In genomic region chr16:20596687-20597441, GRCm38 (mm10) we compare ENCODE assay signal across 35 mouse cellular contexts. TPM values are rescaled to one million over a fixed set of nuclear protein-coding genes. Genes with fewer than 3 reads are reported as not detected.
DNase-seq lines count a peak whose midpoint lies in the region; ATAC-seq and TF ChIP-seq lines count a peak whose summit lies in the region.
"Had no signal": no experiment of that assay in that cellular context is flagged by ENCODE, and none has a peak within 500 bp of the region (broad histone marks: within the 10 kb centered on the region; RNA-seq: fewer than 3 reads in every experiment).

No protein-coding gene starts in this region.

- peak; percentile 66; the same call in 1 of the 2 replicates for ATAC-seq in forebrain, postnatal 0 days
- ATAC-seq in forebrain, embryonic 16.5 days = no peak
- peak; percentile 24 for ATAC-seq in liver, embryonic 13.5 days (ENCODE audit: low read depth)
- no peak for ATAC-seq in liver, postnatal 0 days
- peak; percentile 52; the same call in 1 of the 2 replicates for ATAC-seq in stomach, postnatal 0 days (ENCODE audit: low FRiP score, low TSS enrichment)
- ATAC-seq: forebrain, embryonic 15.5 days; hindbrain, postnatal 0 days; Patski had no signal

- no peak for TF ChIP-seq EP300 in liver, postnatal 0 days (IDR thresholded peaks at IDR 0.05; ENCODE audit: low read depth)
- 0 out of 4 replicates have a peak, but pooled peaks of 1 of the 2 experiments have one; percentile 10 for TF ChIP-seq EP300 in MEL (IDR thresholded peaks at IDR 0.05; ENCODE audit: low read depth in 1 of 2, low read length in 2 of 2)
- TF ChIP-seq EP300 in stomach, postnatal 0 days (optimal IDR thresholded peaks at IDR 0.05) = no peak

- no peak overlapping the region for H3K9ac ChIP-seq in forebrain, postnatal 0 days
- H3K9ac ChIP-seq in forebrain, embryonic 16.5 days (replicated peaks; ENCODE audit: low read depth, low read length) = no peak overlapping the region
- no peak overlapping the region for H3K9ac ChIP-seq in liver, embryonic 13.5 days
- H3K9ac ChIP-seq in liver, postnatal 0 days (replicated peaks) = no peak overlapping the region
- H3K9ac ChIP-seq in MEL (ENCODE audit: control insufficient read depth, low read depth, low read length, poor library complexity, severe bottlenecking) = no peak overlapping the region
- no peak overlapping the region for H3K9ac ChIP-seq in stomach, postnatal 0 days (ENCODE audit: low read length)
- H3K9ac ChIP-seq: embryonic facial prominence, embryonic 13.5 days; forebrain, embryonic 12.5 days; forebrain, embryonic 15.5 days; heart, embryonic 13.5 days; hindbrain, embryonic 14.5 days had no signal

- no peak for TF ChIP-seq POLR2A in MEL (IDR thresholded peaks at IDR 0.05; ENCODE audit: control insufficient read depth in 1 of 2, insufficient read depth in 1 of 2, low read depth in 1 of 2, low read length in 2 of 2, poor library complexity in 1 of 2)

- H3K4me1 ChIP-seq in forebrain, postnatal 0 days (ENCODE audit: insufficient read depth) = no peaks in the 10 kb centered on the region
- H3K4me1 ChIP-seq in forebrain, embryonic 16.5 days (replicated peaks; ENCODE audit: control insufficient read depth, insufficient read depth, low read length) = no peaks in the 10 kb centered on the region
- peaks cover 41% of the 10 kb centered on the region for H3K4me1 ChIP-seq in liver, embryonic 13.5 days (replicated peaks)
- H3K4me1 ChIP-seq in liver, postnatal 0 days (ENCODE audit: insufficient read depth) = no peaks in the 10 kb centered on the region; the same call in 1 of the 2 replicates
- H3K4me1 ChIP-seq in MEL (ENCODE audit: control insufficient read depth in 1 of 2, insufficient read depth in 2 of 2, low read length in 2 of 2) = peaks cover 6 to 24% of the 10 kb centered on the region in 2 experiments
- no peaks in the 10 kb centered on the region for H3K4me1 ChIP-seq in stomach, postnatal 0 days (replicated peaks; ENCODE audit: control insufficient read depth, insufficient read depth)
- H3K4me1 ChIP-seq: embryonic facial prominence, embryonic 13.5 days; forebrain, embryonic 12.5 days; forebrain, embryonic 15.5 days; heart, embryonic 10.5 days; heart, embryonic 13.5 days had no signal

- no peaks in the 10 kb centered on the region for H3K36me3 ChIP-seq in forebrain, postnatal 0 days (ENCODE audit: insufficient read depth)
- no peaks in the 10 kb centered on the region for H3K36me3 ChIP-seq in forebrain, embryonic 16.5 days (ENCODE audit: control insufficient read depth, insufficient read depth)
- no peaks in the 10 kb centered on the region for H3K36me3 ChIP-seq in liver, embryonic 13.5 days
- H3K36me3 ChIP-seq in liver, postnatal 0 days (replicated peaks; ENCODE audit: insufficient read depth, low read length) = no peaks in the 10 kb centered on the region
- H3K36me3 ChIP-seq in MEL (ENCODE audit: control insufficient read depth in 1 of 2, insufficient read depth in 2 of 2, low read length in 2 of 2) = peaks cover 0 to 15% of the 10 kb centered on the region in 2 experiments; a peak in 2 of 4 replicates
- no peaks in the 10 kb centered on the region for H3K36me3 ChIP-seq in stomach, postnatal 0 days (ENCODE audit: control insufficient read depth, insufficient read depth, low read length)
- H3K36me3 ChIP-seq: embryonic facial prominence, embryonic 10.5 days; embryonic facial prominence, embryonic 13.5 days; forebrain, embryonic 12.5 days; forebrain, embryonic 15.5 days; heart, embryonic 10.5 days; heart, embryonic 13.5 days had no signal

- no peak overlapping the region for H3K27ac ChIP-seq in forebrain, postnatal 0 days (ENCODE audit: low read depth, low read length)
- H3K27ac ChIP-seq in forebrain, embryonic 16.5 days (ENCODE audit: low read length) = no peak overlapping the region
- H3K27ac ChIP-seq in liver, embryonic 13.5 days = no peak overlapping the region
- no peak overlapping the region for H3K27ac ChIP-seq in liver, postnatal 0 days (ENCODE audit: low read depth)
- H3K27ac ChIP-seq in MEL (ENCODE audit: control insufficient read depth, low read depth, low read length) = no peak overlapping the region
- H3K27ac ChIP-seq in stomach, postnatal 0 days (replicated peaks) = no peak overlapping the region
- H3K27ac ChIP-seq: embryonic facial prominence, embryonic 10.5 days; embryonic facial prominence, embryonic 13.5 days; forebrain, embryonic 12.5 days; forebrain, embryonic 15.5 days; gastrocnemius, adult 2 months; heart, adult 2 months; heart, embryonic 10.5 days; heart, embryonic 13.5 days; hindbrain, embryonic 14.5 days; hindbrain, postnatal 0 days had no signal

- peak; percentile 26 for DNase-seq in forebrain, postnatal 0 days
- no peak for DNase-seq in liver, embryonic 13.5 days
- DNase-seq in liver, postnatal 0 days = no peak
- peak; percentile 59 for DNase-seq in MEL (ENCODE audit: low read depth, low spot score)
- no peak for DNase-seq in stomach, postnatal 0 days (ENCODE audit: low spot score)
- no peak for DNase-seq in adrenal gland, adult 8-10 months
- DNase-seq: adrenal gland, adult 2 months; adrenal gland, postnatal 25 days; cerebellum, adult 11-12 months; cerebellum, adult 8-10 months; cerebellum, postnatal 10 days; cerebellum, postnatal 36 days; embryo, embryonic 11 days; gastrocnemius, adult 2 months; gastrocnemius, postnatal 14 days; heart, adult 2 months; heart, postnatal 14 days; heart, postnatal 4 days had no signal

- no peak overlapping the region for H3K4me2 ChIP-seq in forebrain, postnatal 0 days (ENCODE audit: low read depth)
- H3K4me2 ChIP-seq in forebrain, embryonic 16.5 days (ENCODE audit: low read length) = no peak overlapping the region
- no peak overlapping the region for H3K4me2 ChIP-seq in liver, embryonic 13.5 days
- no peak overlapping the region for H3K4me2 ChIP-seq in liver, postnatal 0 days (ENCODE audit: low read depth, low read length)
- H3K4me2 ChIP-seq in stomach, postnatal 0 days (replicated peaks; ENCODE audit: low read depth) = no peak overlapping the region
- H3K4me2 ChIP-seq: embryonic facial prominence, embryonic 13.5 days; forebrain, embryonic 12.5 days; forebrain, embryonic 15.5 days; heart, embryonic 13.5 days; hindbrain, embryonic 14.5 days had no signal

- H3K79me2 ChIP-seq in MEL (ENCODE audit: control insufficient read depth, insufficient read depth, low read length, poor library complexity) = no peaks in the 10 kb centered on the region

- no peak overlapping the region for H3K4me3 ChIP-seq in forebrain, postnatal 0 days (ENCODE audit: low read depth, low read length)
- H3K4me3 ChIP-seq in forebrain, embryonic 16.5 days (replicated peaks; ENCODE audit: low read length) = no peak overlapping the region
- no peak overlapping the region for H3K4me3 ChIP-seq in liver, embryonic 13.5 days (replicated peaks)
- H3K4me3 ChIP-seq in liver, postnatal 0 days (ENCODE audit: low read depth, low read length) = no peak overlapping the region
- H3K4me3 ChIP-seq in MEL (ENCODE audit: control insufficient read depth in 1 of 2, insufficient read depth in 1 of 2, low read depth in 2 of 2, low read length in 2 of 2) = no peak overlapping the region
- H3K4me3 ChIP-seq in stomach, postnatal 0 days (ENCODE audit: low read depth, low read length) = no peak overlapping the region
- H3K4me3 ChIP-seq: embryonic facial prominence, embryonic 10.5 days; embryonic facial prominence, embryonic 13.5 days; erythroblast, embryonic 14.5 days; forebrain, embryonic 12.5 days; forebrain, embryonic 15.5 days; gastrocnemius, adult 2 months; heart, adult 2 months; heart, embryonic 10.5 days; heart, embryonic 13.5 days had no signal

- no peak for TF ChIP-seq CTCF in forebrain, postnatal 0 days (IDR thresholded peaks at IDR 0.05; ENCODE audit: low read depth)
- no peak for TF ChIP-seq CTCF in liver, postnatal 0 days (IDR thresholded peaks at IDR 0.05; ENCODE audit: low read depth)
- TF ChIP-seq CTCF in MEL (IDR thresholded peaks at IDR 0.05 in 2 of 3, conservative IDR thresholded peaks at IDR 0.05 in 1 of 3; ENCODE audit: control insufficient read depth in 1 of 3, insufficient read depth in 1 of 3, low read depth in 2 of 3, low read length in 3 of 3, poor library complexity in 1 of 3, severe bottlenecking in 1 of 3) = no peak
- no peak for TF ChIP-seq CTCF in stomach, postnatal 0 days (IDR thresholded peaks at IDR 0.05; ENCODE audit: low read depth)

- H3K9me3 ChIP-seq in forebrain, postnatal 0 days (ENCODE audit: low read length) = no peaks in the 10 kb centered on the region
- no peaks in the 10 kb centered on the region for H3K9me3 ChIP-seq in forebrain, embryonic 16.5 days (ENCODE audit: control insufficient read depth, low read length)
- no peaks in the 10 kb centered on the region for H3K9me3 ChIP-seq in liver, embryonic 13.5 days (replicated peaks)
- H3K9me3 ChIP-seq in liver, postnatal 0 days (ENCODE audit: low read length) = no peaks in the 10 kb centered on the region
- no peaks in the 10 kb centered on the region for H3K9me3 ChIP-seq in MEL (replicated peaks; ENCODE audit: insufficient read depth, low read length)
- H3K9me3 ChIP-seq in stomach, postnatal 0 days (ENCODE audit: control insufficient read depth, low read length) = no peaks in the 10 kb centered on the region
- H3K9me3 ChIP-seq: embryonic facial prominence, embryonic 10.5 days; embryonic facial prominence, embryonic 13.5 days; forebrain, embryonic 12.5 days; forebrain, embryonic 15.5 days; heart, embryonic 10.5 days; heart, embryonic 13.5 days had no signal

- 70% methylated on average over 7 of the region's 7 CpGs for WGBS in forebrain, postnatal 0 days
- WGBS in forebrain, embryonic 16.5 days = 75% methylated on average over 7 of the region's 7 CpGs
- WGBS in liver, embryonic 13.5 days (ENCODE audit: insufficient replicate concordance) = 55% methylated on average over 7 of the region's 7 CpGs
- 56% methylated on average over 7 of the region's 7 CpGs for WGBS in liver, postnatal 0 days (ENCODE audit: insufficient replicate concordance)
- WGBS in stomach, postnatal 0 days = 46% methylated on average over 7 of the region's 7 CpGs

- peaks cover 14% of the 10 kb centered on the region for H3K27me3 ChIP-seq in forebrain, postnatal 0 days (ENCODE audit: insufficient read depth, low read length)
- peaks cover 8% of the 10 kb centered on the region for H3K27me3 ChIP-seq in forebrain, embryonic 16.5 days (replicated peaks; ENCODE audit: control insufficient read depth, insufficient read depth, low read length)
- H3K27me3 ChIP-seq in liver, embryonic 13.5 days = peaks cover 31% of the 10 kb centered on the region
- peaks cover 18% of the 10 kb centered on the region for H3K27me3 ChIP-seq in liver, postnatal 0 days (ENCODE audit: insufficient read depth, low read length)
- H3K27me3 ChIP-seq in MEL (ENCODE audit: control insufficient read depth in 1 of 2, insufficient read depth in 2 of 2, low read length in 2 of 2) = no peaks in the 10 kb centered on the region
- H3K27me3 ChIP-seq in stomach, postnatal 0 days (ENCODE audit: control insufficient read depth, insufficient read depth, low read length) = no peaks in the 10 kb centered on the region

- TF ChIP-seq RAD21 in MEL (IDR thresholded peaks at IDR 0.05; ENCODE audit: low read depth, low read length) = no peak

RNA-seq across cellular contexts. Expression of gene Vwa5b2, which starts 7.6 kb away (rescaled TPM):
- 20.3 and 20.9 TPM in 2 replicates for total RNA-seq in forebrain, postnatal 0 days (2014; rRNA removed)
- polyA plus RNA-seq in forebrain, postnatal 0 days (2015; fragmentation: Nextera tagmentation; extraction: Ambion mirVana) = 5.9 and 8.7 TPM in 2 replicates
- polyA plus RNA-seq in forebrain, embryonic 16.5 days (2015; fragmentation: Nextera tagmentation; extraction: Ambion mirVana) = 5.4 and 7.3 TPM in 2 replicates
- 0.21 and 0.23 TPM in 2 replicates for polyA plus RNA-seq in liver, embryonic 13.5 days (2015; fragmentation: Nextera tagmentation; extraction: Ambion mirVana)
- polyA plus RNA-seq in liver, postnatal 0 days (2015; fragmentation: Nextera tagmentation; extraction: Ambion mirVana) = not detected in 2 replicates
- total RNA-seq in MEL (2012; rRNA removed) = 0.07 and 0.15 TPM in 2 replicates
- under 1 TPM in 1 of 2 experiments, not detected in 1; 0.33 TPM for polyA plus RNA-seq in MEL (2012; ENCODE audit: insufficient read depth in 1 of 2, insufficient read length in 2 of 2, low read depth in 1 of 2, low replicate concordance in 2 of 2, missing spikeins in 1 of 2)
- 1.3 and 2.1 TPM in 2 replicates for polyA plus RNA-seq in stomach, postnatal 0 days (2015; fragmentation: Nextera tagmentation; extraction: Ambion mirVana)
- 1 to 10 TPM in 3 of 4 experiments, under 1 TPM in 1; 0.87 to 4.9 (median 2.7) TPM for total RNA-seq in adrenal gland, adult 8-10 months (2022)
- total RNA-seq: heart, postnatal 14 days; heart, postnatal 4 days had no signal

RNA-seq across cellular contexts. Expression of gene Eef1akmt4, which starts 14.5 kb away (rescaled TPM):
- 3.7 and 6.5 TPM in 2 replicates for total RNA-seq in forebrain, postnatal 0 days (2014; rRNA removed)
- 6.0 and 6.2 TPM in 2 replicates for polyA plus RNA-seq in forebrain, postnatal 0 days (2015; fragmentation: Nextera tagmentation; extraction: Ambion mirVana)
- polyA plus RNA-seq in forebrain, embryonic 16.5 days (2015; fragmentation: Nextera tagmentation; extraction: Ambion mirVana) = 15.4 and 16.4 TPM in 2 replicates
- 21.5 and 23.7 TPM in 2 replicates for polyA plus RNA-seq in liver, embryonic 13.5 days (2015; fragmentation: Nextera tagmentation; extraction: Ambion mirVana)
- polyA plus RNA-seq in liver, postnatal 0 days (2015; fragmentation: Nextera tagmentation; extraction: Ambion mirVana) = 20.4 and 23.3 TPM in 2 replicates
- 38.6 and 52.2 TPM in 2 replicates for total RNA-seq in MEL (2012; rRNA removed)
- 10 to 100 TPM in 1 of 2 experiments, not detected in 1; 37.1 TPM for polyA plus RNA-seq in MEL (2012; ENCODE audit: insufficient read depth in 1 of 2, insufficient read length in 2 of 2, low read depth in 1 of 2, low replicate concordance in 2 of 2, missing spikeins in 1 of 2)
- polyA plus RNA-seq in stomach, postnatal 0 days (2015; fragmentation: Nextera tagmentation; extraction: Ambion mirVana) = 19.2 and 21.4 TPM in 2 replicates
- 1 to 10 TPM; 7.3 to 9.5 (median 8.8) TPM for total RNA-seq in adrenal gland, adult 8-10 months (2022)

RNA-seq across cellular contexts. Expression of gene Gm49333, which starts 14.5 kb away (rescaled TPM):
- not detected in 2 replicates for total RNA-seq in forebrain, postnatal 0 days (2014; rRNA removed)
- not detected in 2 replicates for polyA plus RNA-seq in forebrain, postnatal 0 days (2015; fragmentation: Nextera tagmentation; extraction: Ambion mirVana)
- polyA plus RNA-seq in forebrain, embryonic 16.5 days (2015; fragmentation: Nextera tagmentation; extraction: Ambion mirVana) = not detected in 2 replicates
- polyA plus RNA-seq in liver, embryonic 13.5 days (2015; fragmentation: Nextera tagmentation; extraction: Ambion mirVana) = not detected in 2 replicates
- polyA plus RNA-seq in liver, postnatal 0 days (2015; fragmentation: Nextera tagmentation; extraction: Ambion mirVana) = not detected in 2 replicates
- not detected in 2 replicates for total RNA-seq in MEL (2012; rRNA removed)
- not detected for polyA plus RNA-seq in MEL (2012; ENCODE audit: insufficient read depth in 1 of 2, insufficient read length in 2 of 2, low read depth in 1 of 2, low replicate concordance in 2 of 2, missing spikeins in 1 of 2)
- not detected in 2 replicates for polyA plus RNA-seq in stomach, postnatal 0 days (2015; fragmentation: Nextera tagmentation; extraction: Ambion mirVana)
- total RNA-seq in adrenal gland, adult 8-10 months (2022) = not detected
- total RNA-seq: adrenal gland, adult 2 months; adrenal gland, postnatal 25 days; ES-E14; gastrocnemius, adult 2 months; gastrocnemius, postnatal 14 days; gastrocnemius, postnatal 4 days; heart, postnatal 4 days; hindbrain, postnatal 0 days had no signal
- polyA plus RNA-seq: adrenal gland, adult 2 months; brain, embryonic 14.5 days; cortical plate, adult 2 months; erythroblast, embryonic 14.5 days; forebrain, embryonic 12.5 days; forebrain, embryonic 15.5 days; heart, embryonic 10.5 days; heart, embryonic 13.5 days; heart, embryonic 16.5 days; hindbrain, embryonic 11.5 days; hindbrain, embryonic 14.5 days; hindbrain, postnatal 0 days had no signal

RNA-seq across cellular contexts. Expression of gene Alg3, which starts 14.7 kb away (rescaled TPM):
- total RNA-seq in forebrain, postnatal 0 days (2014; rRNA removed) = 11.1 and 19.0 TPM in 2 replicates
- 29.2 and 30.3 TPM in 2 replicates for polyA plus RNA-seq in forebrain, postnatal 0 days (2015; fragmentation: Nextera tagmentation; extraction: Ambion mirVana)
- 30.9 and 34.0 TPM in 2 replicates for polyA plus RNA-seq in forebrain, embryonic 16.5 days (2015; fragmentation: Nextera tagmentation; extraction: Ambion mirVana)
- 27.6 and 29.0 TPM in 2 replicates for polyA plus RNA-seq in liver, embryonic 13.5 days (2015; fragmentation: Nextera tagmentation; extraction: Ambion mirVana)
- 18.6 and 19.0 TPM in 2 replicates for polyA plus RNA-seq in liver, postnatal 0 days (2015; fragmentation: Nextera tagmentation; extraction: Ambion mirVana)
- 22.2 and 25.6 TPM in 2 replicates for total RNA-seq in MEL (2012; rRNA removed)
- polyA plus RNA-seq in MEL (2012; ENCODE audit: insufficient read depth in 1 of 2, insufficient read length in 2 of 2, low read depth in 1 of 2, low replicate concordance in 2 of 2, missing spikeins in 1 of 2) = 100 to 1,000 TPM in 1 of 2 experiments, 10 to 100 TPM in 1; 67.6 to 218 TPM
- polyA plus RNA-seq in stomach, postnatal 0 days (2015; fragmentation: Nextera tagmentation; extraction: Ambion mirVana) = 24.5 and 25.8 TPM in 2 replicates
- total RNA-seq in adrenal gland, adult 8-10 months (2022) = 10 to 100 TPM; 22.3 to 30.0 (median 25.4) TPM

RNA-seq across cellular contexts. Expression of gene Camk2n2, which starts 24.2 kb away (rescaled TPM):
- total RNA-seq in forebrain, postnatal 0 days (2014; rRNA removed) = 44.1 and 51.0 TPM in 2 replicates
- 45.3 and 57.0 TPM in 2 replicates for polyA plus RNA-seq in forebrain, postnatal 0 days (2015; fragmentation: Nextera tagmentation; extraction: Ambion mirVana)
- polyA plus RNA-seq in forebrain, embryonic 16.5 days (2015; fragmentation: Nextera tagmentation; extraction: Ambion mirVana) = 18.8 and 22.5 TPM in 2 replicates
- polyA plus RNA-seq in liver, embryonic 13.5 days (2015; fragmentation: Nextera tagmentation; extraction: Ambion mirVana) = 0.10 and 0.30 TPM in 2 replicates
- 0.11 and 0.13 TPM in 2 replicates for polyA plus RNA-seq in liver, postnatal 0 days (2015; fragmentation: Nextera tagmentation; extraction: Ambion mirVana)
- 0.23 and 0.65 TPM in 2 replicates for total RNA-seq in MEL (2012; rRNA removed)
- 1 to 10 TPM in 1 of 2 experiments, not detected in 1; 4.3 TPM for polyA plus RNA-seq in MEL (2012; ENCODE audit: insufficient read depth in 1 of 2, insufficient read length in 2 of 2, low read depth in 1 of 2, low replicate concordance in 2 of 2, missing spikeins in 1 of 2)
- 0.74 and 1.2 TPM in 2 replicates for polyA plus RNA-seq in stomach, postnatal 0 days (2015; fragmentation: Nextera tagmentation; extraction: Ambion mirVana)
- total RNA-seq in adrenal gland, adult 8-10 months (2022) = 10 to 100 TPM; 28.9 to 62.9 (median 41.8) TPM
- polyA plus RNA-seq: erythroblast, embryonic 14.5 days had no signal

Comparison
In these comparisons a context has a peak if more than half of its experiments do, and no peak if none do; other contexts are left out.
1. ATAC-seq: peak in forebrain, postnatal 0 days (single experiment), liver, embryonic 13.5 days (single experiment) and stomach, postnatal 0 days (single experiment); none in forebrain, embryonic 16.5 days (single experiment) and liver, postnatal 0 days (single experiment).
2. DNase-seq: peak in forebrain, postnatal 0 days (single experiment) and MEL (single experiment); none in liver, embryonic 13.5 days (single experiment), liver, postnatal 0 days (single experiment), stomach, postnatal 0 days (single experiment) and adrenal gland, adult 8-10 months (single experiment).